Mouse (Mus musculus) C2C12 (cell line): Measurements from ENCODE around the gene Sco1. TPM values are rescaled to one million over a fixed set of nuclear protein-coding genes. Genes with fewer than 3 reads are reported as not detected.

Experiments
- H3K27me3 ChIP-seq: one replicate; pipeline ENCODE4 v1.6.1; 2011; ENCODE audit not compliant: control insufficient read depth, insufficient read depth, insufficient read length
- H3K36me3 ChIP-seq: one replicate; pipeline ENCODE4 v1.6.1; 2011; ENCODE audit not compliant: control insufficient read depth, insufficient read depth
- H3K4me3 ChIP-seq: one replicate; pipeline ENCODE4 v1.5.1; 2011; ENCODE audit warnings: mild to moderate bottlenecking, control low read depth; ENCODE audit not compliant: poor library complexity, insufficient read depth, severe bottlenecking
- H3K79me2 ChIP-seq: one replicate; pipeline ENCODE4 v1.6.1; 2011; ENCODE audit not compliant: control insufficient read depth, insufficient read depth
- H3K79me3 ChIP-seq: one replicate; pipeline ENCODE4 v1.6.1; 2011; ENCODE audit warnings: low read depth, control low read depth
- H3ac ChIP-seq: one replicate; pipeline ENCODE3; 2011; ENCODE audit warnings: low read depth; ENCODE audit not compliant: control insufficient read depth, insufficient read length
- CEBPB ChIP-seq: IDR thresholded peaks from one replicate; pipeline ENCODE4 v1.6.1; 2011; ENCODE audit warnings: low read depth, mild to moderate bottlenecking, control low read depth, moderate library complexity
- CTCF ChIP-seq: IDR thresholded peaks from one replicate; pipeline ENCODE4 v1.5.1; 2011; ENCODE audit not compliant: control insufficient read depth, insufficient read depth, insufficient read length
- FOSL1 ChIP-seq: IDR thresholded peaks from one replicate; pipeline ENCODE4 v1.8.0; 2011; ENCODE audit warnings: mild to moderate bottlenecking, low read length; ENCODE audit not compliant: poor library complexity, insufficient read depth, severe bottlenecking
- MAX ChIP-seq: IDR thresholded peaks from one replicate; pipeline ENCODE4 v1.6.1; 2011; ENCODE audit warnings: mild to moderate bottlenecking, control low read depth
- MYOD1 ChIP-seq: IDR thresholded peaks from one replicate; pipeline ENCODE4 v1.6.1; 2011; ENCODE audit warnings: low read depth; ENCODE audit not compliant: control insufficient read depth, insufficient read length
- MYOG ChIP-seq: IDR thresholded peaks from one replicate; pipeline ENCODE4 v1.6.1; 2011; ENCODE audit not compliant: control insufficient read depth, insufficient read length; ENCODE audit errors: extremely low read depth
- USF1 ChIP-seq: IDR thresholded peaks from one replicate; pipeline ENCODE4 v1.6.1; 2011; ENCODE audit warnings: low read depth, mild to moderate bottlenecking, control low read depth, moderate library complexity
- polyA plus RNA-seq: library from polyadenylated mRNA; unstranded; fragments of >200 nt; fragmentation: generic; extraction: Trizol; gene quantifications from one replicate; pipeline ENCODE4 v1.2.1, GENCODE M21; 2012; ENCODE audit warnings: missing spikeins

The Sco1 gene
- polyA plus RNA-seq, 1 experiment = 8.3 TPM

GRCm38 (mm10) chr11:67078000-67078399 lies 25.5 kb downstream of the Sco1 start, which contains the start of gene Myh3:
Gene Myh3, plus strand, starts transcription at chr11:67078300.
- Histone ChIP-seq H3K27me3 (peaks cover 10% of the 10 kb centered on the region), H3K36me3 (no peaks in the 10 kb centered on the region), H3K79me3 (no peaks in the 10 kb centered on the region), H3ac (no peak within 1 kb of the TSS), H3K79me2 (no peaks in the 10 kb centered on the region), H3K4me3 (no peak within 1 kb of the TSS)
- TF ChIP-seq MYOG (no peak), CEBPB (no peak), CTCF (no peak), MYOD1 (no peak), MAX (no peak), USF1 (no peak), FOSL1 (no peak)

DNA sequence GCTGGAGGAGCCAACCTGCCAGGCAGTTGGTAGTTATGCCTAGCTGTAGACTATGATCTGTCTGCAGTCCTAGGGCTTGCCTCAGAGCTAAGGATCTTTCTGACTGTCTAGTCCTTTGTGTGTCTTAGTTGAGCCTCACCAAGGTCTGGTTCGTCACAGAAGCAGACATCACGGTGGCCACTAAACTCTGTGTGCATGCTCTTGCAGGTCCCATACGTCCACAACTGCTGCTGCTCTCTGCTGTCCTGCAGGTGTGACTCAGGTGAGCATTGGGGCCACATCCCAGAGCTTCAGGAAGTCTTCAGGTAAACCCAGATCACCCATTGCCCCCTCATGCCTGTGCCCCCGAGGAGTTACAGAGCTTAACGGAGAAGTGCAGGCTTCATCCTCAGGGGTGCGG lies 26.4 kb downstream of the Sco1 start:
- Histone ChIP-seq H3K79me2 (no peaks in the 10 kb centered on the region), H3K79me3 (no peaks in the 10 kb centered on the region), H3K4me3 (no peak overlapping the region), H3K27me3 (peaks cover 14% of the 10 kb centered on the region), H3ac (no peak overlapping the region), H3K36me3 (no peaks in the 10 kb centered on the region)
- no peak for TF ChIP-seq CTCF

DNA sequence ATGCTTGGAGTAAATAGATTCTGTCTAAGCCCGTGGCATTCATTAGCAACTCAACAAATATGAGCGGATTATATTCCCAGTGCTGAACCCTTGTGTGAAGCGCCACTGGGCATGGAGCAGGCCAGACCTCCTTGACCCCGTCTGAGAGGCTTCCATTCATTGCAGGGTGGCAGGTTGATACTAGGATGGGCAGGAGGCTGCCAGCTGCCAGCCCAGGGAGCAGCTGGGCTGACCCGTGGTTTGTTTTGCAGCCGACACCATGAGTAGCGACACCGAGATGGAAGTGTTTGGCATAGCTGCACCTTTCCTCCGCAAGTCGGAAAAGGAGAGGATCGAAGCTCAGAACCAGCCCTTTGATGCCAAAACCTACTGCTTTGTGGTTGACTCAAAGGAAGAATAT lies 27.3 kb downstream of the Sco1 start:
- Histone ChIP-seq H3K79me2 (no peaks in the 10 kb centered on the region), H3ac (no peak overlapping the region), H3K27me3 (peaks cover 20% of the 10 kb centered on the region), H3K4me3 (no peak overlapping the region), H3K36me3 (no peaks in the 10 kb centered on the region), H3K79me3 (no peaks in the 10 kb centered on the region)
- TF ChIP-seq MYOG = no peak
- TF ChIP-seq CTCF = no peak
- TF ChIP-seq USF1 = no peak
- TF ChIP-seq FOSL1 = no peak
- no peak for TF ChIP-seq CEBPB
- TF ChIP-seq MAX = no peak
- TF ChIP-seq MYOD1 = no peak

- Histone ChIP-seq H3K4me3 (no peak overlapping the region), H3K27me3 (peaks cover 17% of the 10 kb centered on the region), H3K79me3 (no peaks in the 10 kb centered on the region), H3ac (no peak overlapping the region), H3K79me2 (no peaks in the 10 kb centered on the region), H3K36me3 (no peaks in the 10 kb centered on the region)
- TF ChIP-seq FOSL1 = no peak
- TF ChIP-seq CEBPB = no peak
- no peak for TF ChIP-seq USF1
- TF ChIP-seq MYOG = no peak
- no peak for TF ChIP-seq MYOD1
- no peak for TF ChIP-seq CTCF
- no peak for TF ChIP-seq MAX
Observed at GRCm38 (mm10) chr11:67080168-67080567, 27.7 kb downstream of the Sco1 start.

- Histone ChIP-seq H3K79me2 (no peaks in the 10 kb centered on the region), H3K36me3 (no peaks in the 10 kb centered on the region), H3K4me3 (no peak overlapping the region), H3ac (no peak overlapping the region), H3K27me3 (peaks cover 18% of the 10 kb centered on the region), H3K79me3 (no peaks in the 10 kb centered on the region)
- TF ChIP-seq MYOD1 = peak; percentile 12
- TF ChIP-seq MYOG = no peak
Observed at GRCm38 (mm10) chr11:67081125-67081649, 28.7 kb downstream of the Sco1 start.

DNA sequence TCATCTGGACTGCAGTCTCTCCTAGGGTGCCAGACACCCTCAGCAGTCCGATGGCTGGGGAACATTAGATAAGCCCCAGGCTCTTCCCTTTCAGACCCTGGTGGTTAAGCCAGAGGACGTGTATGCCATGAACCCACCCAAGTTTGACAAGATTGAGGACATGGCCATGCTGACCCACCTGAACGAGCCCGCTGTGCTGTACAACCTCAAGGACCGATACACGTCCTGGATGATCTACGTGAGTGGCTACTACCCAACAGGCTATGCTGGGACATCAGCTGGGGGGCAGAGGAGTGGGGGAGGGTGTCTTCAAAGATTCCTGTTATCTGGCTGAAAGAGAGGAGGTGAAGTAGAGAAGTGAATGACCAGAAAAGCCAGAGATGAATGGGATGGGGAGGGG lies 29.7 kb downstream of the Sco1 start:
- Histone ChIP-seq H3K79me2 (no peaks in the 10 kb centered on the region), H3K36me3 (no peaks in the 10 kb centered on the region), H3K4me3 (no peak overlapping the region), H3K27me3 (peaks cover 25% of the 10 kb centered on the region), H3K79me3 (no peaks in the 10 kb centered on the region), H3ac (no peak overlapping the region)
- TF ChIP-seq FOSL1 (no peak), MYOG (no peak)

- no peaks in the 10 kb centered on the region for H3K79me3 ChIP-seq
- no peak overlapping the region for H3K4me3 ChIP-seq
- TF ChIP-seq CEBPB = no peak
- no peak for TF ChIP-seq USF1
- no peak for TF ChIP-seq FOSL1
- TF ChIP-seq CTCF = no peak
- TF ChIP-seq MYOG = no peak
- no peak for TF ChIP-seq MYOD1
- no peak for TF ChIP-seq MAX
- peaks cover 31% of the 10 kb centered on the region for H3K27me3 ChIP-seq
- H3ac ChIP-seq = no peak overlapping the region
- no peaks in the 10 kb centered on the region for H3K79me2 ChIP-seq
- no peaks in the 10 kb centered on the region for H3K36me3 ChIP-seq
Observed at GRCm38 (mm10) chr11:67082793-67083192, 30.3 kb downstream of the Sco1 start.
